Mouse (Mus musculus) gonadal fat pad, adult 2 months (tissue): Measurements from ENCODE around the gene Sgpp2. TPM values are rescaled to one million over a fixed set of nuclear protein-coding genes. Genes with fewer than 3 reads are reported as not detected.

ENCODE experiments used
- DNase-seq: peaks from one replicate; pipeline ENCODE4 v3.0.0-alpha.2; 2012; ENCODE audit warnings: low read depth
- polyA plus RNA-seq: library from polyadenylated mRNA; depleted of rRNA; stranded (reverse); fragments of >200 nt; gene quantifications from 2 replicates; pipeline ENCODE4 v1.2.3, GENCODE M21; 2012

The Sgpp2 gene
- polyA plus RNA-seq, 1 experiment = 0.61 TPM

- DNase-seq = no peak
These were observed 28.1 kb downstream of the Sgpp2 start for GRCm38 (mm10) chr1:78338212-78338611.

GRCm38 (mm10) chr1:78339941-78340340 is 29.8 kb downstream of the Sgpp2 start:
- DNase-seq = no peak

DNA sequence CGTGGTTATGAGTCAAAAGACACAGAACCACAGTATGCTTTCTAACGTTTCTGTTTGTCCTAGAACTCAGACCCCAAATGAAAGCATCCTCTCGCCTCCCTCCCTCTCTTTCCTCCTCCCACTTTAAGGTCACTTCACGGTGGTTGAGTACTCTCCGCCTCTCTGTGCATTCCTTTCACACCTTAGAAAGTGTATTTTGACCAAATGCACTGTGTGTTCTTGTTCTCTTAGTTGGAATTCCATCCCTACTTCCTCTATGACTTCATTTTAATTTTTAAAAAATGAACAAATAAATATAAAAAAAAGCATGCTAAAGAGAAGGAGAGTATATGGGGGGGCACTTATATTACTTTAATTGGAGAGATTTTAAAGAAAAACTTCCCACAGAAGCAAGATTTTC is 30.4 kb downstream of the Sgpp2 start:
- no peak for DNase-seq

DNA sequence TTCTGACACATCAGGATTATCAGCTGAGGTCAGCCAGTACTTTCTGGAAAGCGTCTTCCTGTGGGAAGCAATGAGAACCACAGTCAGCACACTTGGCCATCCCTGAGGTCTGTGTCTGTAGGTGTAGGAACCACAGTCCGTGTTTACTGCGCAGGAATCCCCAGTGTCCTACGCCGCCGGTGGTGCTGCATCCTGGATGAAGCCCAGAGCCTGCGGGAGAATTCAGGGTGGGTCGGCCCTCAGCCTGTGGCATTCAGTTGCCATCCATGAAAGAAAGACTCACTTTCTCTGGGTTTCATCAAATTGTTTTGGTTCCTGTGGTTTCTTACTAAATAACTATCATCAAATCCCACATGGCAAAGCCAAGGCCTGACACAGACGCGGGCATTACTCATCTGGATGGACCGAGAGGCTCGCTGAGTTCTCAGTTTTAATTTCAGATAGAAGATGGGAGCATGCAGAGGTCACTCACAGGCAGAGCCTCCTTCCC is 37.2 kb downstream of the Sgpp2 start:
- no peak for DNase-seq

DNA sequence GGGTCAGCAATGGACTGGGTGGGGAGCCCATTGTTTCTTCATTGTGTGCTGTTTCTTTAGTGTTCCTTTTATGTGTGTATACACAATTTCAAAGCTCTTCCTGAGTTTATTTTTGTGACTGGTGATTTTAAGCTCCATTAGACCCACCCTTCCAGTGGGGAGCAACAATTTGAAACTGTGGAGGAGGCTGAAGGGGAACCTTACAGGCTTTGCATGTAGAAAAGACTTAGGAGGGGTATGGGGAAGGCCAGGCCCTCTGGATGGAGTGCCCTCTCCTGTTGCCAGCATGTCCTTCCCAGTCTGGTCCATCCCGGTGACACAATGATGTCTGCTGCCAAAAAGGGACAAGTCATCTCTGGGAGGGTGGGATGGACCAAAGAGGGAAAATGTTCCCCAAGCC is 39.1 kb downstream of the Sgpp2 start:
- DNase-seq = no peak

DNA sequence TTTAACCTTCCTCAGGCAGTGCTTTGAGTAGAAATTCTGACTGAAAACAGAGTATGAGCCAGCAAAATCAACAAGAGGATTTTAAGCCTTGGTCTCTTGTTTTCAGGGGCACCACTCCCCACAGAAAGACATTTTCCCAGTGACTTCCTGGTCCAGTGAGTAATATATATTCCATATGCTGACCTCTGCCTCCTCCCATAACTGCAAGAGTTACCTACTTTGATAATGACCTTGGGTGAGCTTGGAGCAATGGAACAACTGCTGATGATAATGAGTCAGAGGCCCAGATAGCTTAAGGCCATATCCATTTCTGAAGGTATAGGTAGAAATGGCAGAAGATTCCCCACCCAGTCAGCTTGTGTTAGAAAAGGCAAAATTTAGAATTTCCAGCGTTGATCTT is 43.1 kb downstream of the Sgpp2 start:
- no peak for DNase-seq

DNA sequence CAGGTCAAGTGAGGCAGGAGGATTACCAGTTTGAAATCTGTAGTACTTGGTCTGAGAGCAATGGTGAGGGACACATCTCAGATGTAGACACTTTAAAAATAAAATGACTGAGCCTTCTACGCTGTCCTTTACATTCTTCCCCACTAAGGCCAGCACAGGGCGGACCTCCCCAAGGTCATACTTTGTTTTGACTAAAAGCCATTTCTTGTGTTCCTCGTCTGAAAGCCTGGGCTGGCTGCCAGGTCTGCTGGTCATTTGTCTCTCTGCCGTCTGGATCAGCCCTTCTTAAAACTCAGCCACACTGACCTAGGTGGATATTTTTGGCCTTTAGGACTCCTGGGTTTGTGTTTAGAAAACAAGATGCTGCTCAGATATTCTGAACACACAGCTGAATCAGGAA is 45.0 kb downstream of the Sgpp2 start:
- DNase-seq = no peak

DNA sequence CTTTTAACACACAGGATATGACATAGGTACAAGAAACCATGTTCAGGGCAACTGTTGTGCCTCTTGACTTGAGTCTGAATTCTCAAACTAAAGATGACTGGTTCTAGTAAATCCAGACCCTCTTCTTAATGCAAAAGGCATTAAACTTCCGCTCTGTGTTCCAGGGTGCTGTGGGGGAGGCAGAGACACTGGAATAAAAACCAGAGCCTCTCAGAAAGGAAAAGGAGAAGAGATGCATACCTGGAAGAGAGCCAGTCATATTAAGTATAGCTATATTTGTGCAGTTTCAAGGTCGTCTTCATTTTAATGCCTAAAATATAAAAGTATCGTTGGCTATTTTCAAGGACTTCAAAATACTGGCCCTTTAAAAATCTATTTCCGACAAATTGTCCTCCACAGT is 47.3 kb downstream of the Sgpp2 start:
- DNase-seq = no peak

GRCm38 (mm10) chr1:78357868-78358267 is 47.7 kb downstream of the Sgpp2 start:
- DNase-seq = no peak

- no peak for DNase-seq
These were observed 54.1 kb downstream of the Sgpp2 start for GRCm38 (mm10) chr1:78363965-78364889.

GRCm38 (mm10) chr1:78367806-78368205 is 57.7 kb downstream of the Sgpp2 start:
- DNase-seq = no peak

DNA sequence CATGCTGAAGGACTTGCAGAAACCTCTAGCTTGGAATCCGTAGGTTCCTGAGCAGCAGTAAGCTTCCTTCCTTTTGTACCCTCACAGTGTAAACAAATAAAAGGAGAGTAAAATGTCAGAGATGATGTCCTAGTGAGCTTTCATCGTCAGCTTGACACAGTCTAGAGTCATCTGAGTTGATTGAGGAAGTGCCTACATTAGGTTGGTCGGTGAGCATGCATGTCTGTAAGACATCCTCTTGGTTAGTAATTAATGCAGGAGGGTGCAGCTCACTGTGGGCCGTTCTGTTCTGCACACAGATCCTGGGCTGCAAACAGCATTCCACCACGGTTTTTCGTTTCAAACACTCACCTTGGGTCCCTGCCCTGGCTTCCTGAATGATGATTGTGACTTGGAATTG is 60.0 kb downstream of the Sgpp2 start:
- no peak for DNase-seq

- no peak for DNase-seq
These were observed 61.6 kb downstream of the Sgpp2 start for GRCm38 (mm10) chr1:78371569-78372236.

GRCm38 (mm10) chr1:78372316-78372715 is 62.2 kb downstream of the Sgpp2 start:
- no peak for DNase-seq

DNA sequence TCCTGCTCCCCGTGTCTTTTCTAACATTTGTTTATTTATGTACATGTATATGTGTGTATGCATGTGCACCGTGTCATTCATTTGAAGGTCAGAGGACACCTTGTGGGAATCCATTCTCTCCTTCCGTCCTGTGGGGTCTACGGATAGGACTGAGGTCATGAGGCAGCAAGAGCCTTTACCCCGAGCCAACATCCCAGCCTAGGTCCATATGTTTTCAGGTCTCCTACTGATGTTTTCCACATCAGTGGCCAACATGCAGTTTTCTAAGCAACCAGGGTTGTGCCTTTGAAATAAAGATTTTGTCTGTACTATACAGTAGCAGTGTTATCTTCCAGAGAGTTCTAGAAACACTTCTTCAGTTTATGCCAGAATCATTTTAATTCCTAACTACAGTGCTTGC is 63.7 kb downstream of the Sgpp2 start:
- DNase-seq = no peak

DNA sequence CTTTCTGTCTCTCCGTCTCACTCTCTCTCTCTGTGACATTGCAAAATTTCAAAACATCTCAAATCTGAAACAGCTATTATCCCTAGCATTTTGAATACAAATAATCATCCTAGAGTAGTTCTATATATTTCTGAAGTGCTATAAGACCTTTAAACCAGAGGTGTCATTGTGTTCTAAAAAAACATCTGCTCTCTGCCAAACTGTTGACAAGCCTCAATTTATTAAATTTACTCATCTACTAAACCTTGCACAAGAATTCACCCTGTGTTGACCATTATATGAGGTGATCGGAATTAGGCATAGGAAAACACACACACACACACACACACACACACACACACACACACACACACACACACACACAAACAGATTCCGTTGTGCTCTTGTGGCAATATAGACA is 64.9 kb downstream of the Sgpp2 start:
- DNase-seq = no peak

DNA sequence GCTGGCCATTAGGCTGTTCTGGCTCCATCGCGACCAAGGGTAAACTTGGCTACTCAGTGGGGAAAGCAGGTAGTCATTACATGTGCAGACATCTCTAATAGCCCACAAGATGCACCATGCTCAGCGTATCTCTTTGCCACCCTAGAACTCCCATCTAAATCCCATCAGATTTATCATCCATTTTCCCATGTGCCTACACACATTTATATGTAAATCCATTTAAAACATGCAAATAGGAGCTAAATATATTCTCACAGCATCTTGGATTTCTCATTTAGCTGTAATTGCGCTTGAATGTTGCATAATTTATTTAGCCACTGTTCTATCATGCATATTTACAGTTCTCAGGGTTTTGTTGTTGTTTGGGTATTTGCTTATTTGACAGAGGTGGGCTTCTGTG is 70.8 kb downstream of the Sgpp2 start:
- DNase-seq = no peak

GRCm38 (mm10) chr1:78387854-78388253 is 77.7 kb downstream of the Sgpp2 start:
- DNase-seq = no peak

DNA sequence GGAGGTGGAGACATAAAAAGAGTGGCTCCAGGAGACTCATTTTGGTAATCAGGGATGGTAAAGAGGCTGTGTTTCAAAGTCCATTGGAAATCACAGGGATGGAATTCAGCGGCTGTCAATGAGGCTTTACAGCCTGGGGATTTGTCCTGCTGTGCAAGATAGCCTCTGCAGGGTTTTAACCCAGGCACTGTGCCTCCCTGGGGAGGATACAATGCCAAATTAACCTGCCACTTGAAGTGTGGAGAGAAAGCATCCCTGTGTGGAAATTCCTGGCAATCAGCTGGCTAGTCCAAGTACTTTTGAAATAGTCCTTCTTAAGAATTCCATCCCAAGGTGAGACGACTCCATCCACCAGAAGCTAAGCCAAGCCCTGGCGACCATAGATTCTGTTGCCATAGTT is 78.7 kb downstream of the Sgpp2 start:
- no peak for DNase-seq

DNA sequence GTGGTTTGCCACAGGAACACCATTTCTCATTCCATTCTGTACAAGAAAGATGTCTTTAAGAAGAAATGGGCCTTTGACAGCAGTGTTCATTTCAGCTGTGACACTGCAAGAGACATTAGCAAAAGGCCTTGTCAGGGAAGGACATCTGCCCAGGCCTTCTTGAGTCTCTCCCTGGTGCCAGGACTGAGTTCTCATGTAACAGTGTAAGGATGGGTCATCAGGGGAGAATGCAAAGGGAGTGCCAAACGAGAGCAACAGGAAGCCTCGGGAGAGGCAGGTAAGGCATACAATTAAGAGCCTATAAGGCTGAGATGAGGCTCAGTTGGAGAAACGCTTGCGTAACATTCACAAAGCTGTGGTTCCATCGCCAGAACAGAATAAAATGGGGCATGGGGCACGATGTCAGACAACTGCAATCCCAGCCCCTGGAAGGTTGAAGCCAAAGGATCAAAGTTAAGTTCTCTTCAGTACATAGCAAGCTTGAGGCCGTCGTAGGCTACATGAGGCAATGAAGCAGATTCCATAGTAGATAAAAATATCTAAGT is 85.1 kb downstream of the Sgpp2 start:
- DNase-seq = peak; percentile 64

DNA sequence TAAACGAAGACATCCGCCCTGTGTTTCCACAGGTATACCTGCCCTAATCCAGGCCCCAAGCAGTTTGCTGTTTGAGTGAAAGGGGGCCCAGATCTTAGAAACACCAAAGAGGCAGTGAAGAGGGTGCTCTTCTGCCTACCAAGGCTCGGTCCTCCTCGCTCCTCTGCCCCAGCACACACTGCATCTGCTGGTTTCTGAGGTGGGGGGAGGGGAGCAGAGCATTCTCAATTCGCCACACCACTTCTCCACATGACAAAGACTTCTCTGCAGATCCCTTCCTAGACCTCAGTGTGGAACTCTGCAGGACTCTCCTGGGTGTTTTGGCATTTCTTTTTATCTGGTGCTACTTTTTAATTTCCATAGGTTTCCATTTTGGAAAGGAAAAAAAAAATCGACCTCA is 85.6 kb downstream of the Sgpp2 start:
- no peak for DNase-seq

- DNase-seq = no peak
These were observed 86.3 kb downstream of the Sgpp2 start for GRCm38 (mm10) chr1:78396320-78396913.
